Mouse (Mus musculus) large intestine, adult 2 months (tissue): ENCODE results near the gene D17H6S53E. TPM values are rescaled to one million over a fixed set of nuclear protein-coding genes. Genes with fewer than 3 reads are reported as not detected.

Experiments
- DNase-seq: peaks from one replicate; pipeline ENCODE4 v3.0.0-alpha.2; 2012; ENCODE audit warnings: low read depth, low spot score
- WGBS: fragments of 180-500 bp; shearing (Covaris S2); methylation state at CpG from one replicate; pipeline ENCODE4 v1.1.7; 2018; 5-methylcytosine and 5-hydroxymethylcytosine counted together
- polyA plus RNA-seq: library from polyadenylated mRNA; depleted of rRNA; stranded (reverse); fragments of >200 nt; gene quantifications from 2 replicates; pipeline ENCODE4 v1.2.3, GENCODE M21; 2012

Gene D17H6S53E
- polyA plus RNA-seq, 1 experiment: 11.7 TPM

DNA sequence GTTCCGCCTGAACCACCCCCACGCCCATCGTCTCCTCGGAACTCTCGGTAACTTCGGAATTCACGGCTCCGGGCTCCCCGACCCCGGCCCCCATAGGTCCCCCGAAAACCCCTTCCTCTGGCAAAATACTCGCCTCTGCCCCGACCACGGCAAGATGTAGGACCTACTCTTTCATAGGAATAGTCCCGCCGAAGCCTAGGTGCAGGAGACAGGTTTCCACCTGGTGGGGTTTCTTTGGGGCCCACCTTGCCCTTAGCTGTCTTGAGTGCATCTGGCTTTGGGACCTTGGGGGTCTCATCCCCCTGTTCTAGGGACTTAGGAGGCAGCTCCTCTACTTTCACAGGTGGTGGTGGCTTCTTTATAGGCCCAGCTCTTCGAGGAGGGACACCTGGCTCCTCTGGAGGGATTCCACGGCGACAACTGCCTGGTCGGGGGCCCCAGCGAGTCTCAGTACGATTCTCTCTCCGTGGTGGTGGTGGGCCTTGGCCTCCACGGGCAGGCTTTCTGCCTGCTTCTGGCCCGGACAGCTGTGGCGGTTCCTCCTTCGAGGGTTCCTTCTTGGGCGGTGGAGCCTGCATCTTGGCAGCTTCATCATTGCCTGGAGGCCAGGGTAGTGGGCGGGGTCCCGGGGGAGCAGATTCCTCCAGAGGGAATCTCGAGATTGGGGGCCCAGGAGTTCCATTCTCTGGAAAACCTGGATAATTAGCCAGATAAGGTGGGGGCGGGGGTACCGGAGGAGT lies 30.5 kb downstream of the D17H6S53E start:
- WGBS: 86% methylated on average over 33 of the region's 33 CpGs
- DNase-seq: no peak

DNA sequence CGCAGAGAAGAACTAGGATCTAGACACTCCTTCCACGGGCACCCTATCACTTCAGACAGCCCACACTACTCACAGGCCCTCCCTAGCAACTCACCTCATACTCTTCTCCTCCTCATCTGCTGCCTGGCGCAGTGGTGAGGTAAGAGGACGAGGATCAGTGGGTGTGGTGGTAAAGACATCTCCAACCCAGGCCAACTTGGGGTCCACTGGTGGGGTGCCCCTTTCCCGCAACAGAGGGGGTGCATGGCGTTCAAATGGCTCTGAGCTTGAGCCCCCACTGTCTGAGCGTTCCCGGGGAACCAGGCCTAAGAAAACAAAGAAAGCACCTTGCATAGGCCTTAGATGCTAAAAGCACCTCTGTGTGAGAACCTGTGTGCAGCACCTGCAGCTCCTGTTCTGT lies 31.1 kb downstream of the D17H6S53E start:
- DNase-seq: no peak

DNA sequence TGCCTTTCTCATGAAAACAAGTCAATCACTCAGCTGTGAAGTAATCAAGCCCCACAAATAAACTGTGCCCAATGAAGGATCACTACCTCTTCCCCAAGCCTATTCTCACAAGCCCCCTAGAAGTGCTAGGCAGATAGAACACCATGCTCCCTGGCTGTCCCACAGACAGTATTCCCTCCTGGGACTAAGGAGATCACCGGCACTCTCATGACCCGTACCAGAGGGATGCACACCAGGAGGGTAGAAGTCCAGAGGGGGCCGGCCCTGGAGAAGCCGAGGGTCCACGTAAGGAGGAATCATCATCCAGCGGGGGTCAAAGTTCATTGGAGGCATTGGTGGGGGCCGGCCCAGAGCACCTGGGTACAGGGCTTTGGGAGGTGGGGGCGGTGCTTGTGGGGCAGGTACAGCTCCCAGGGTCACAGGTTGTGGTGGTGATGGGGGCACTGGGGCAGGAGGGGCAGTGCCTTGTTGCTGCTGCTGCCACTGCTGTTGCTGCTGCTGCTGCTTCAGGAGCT lies 31.5 kb downstream of the D17H6S53E start:
- DNase-seq: no peak
- 92% methylated on average over 8 of the region's 8 CpGs for WGBS

More for the DNA sequence above, 31.1 kb downstream of the D17H6S53E start:
- 88% methylated on average over 8 of the region's 8 CpGs for WGBS

DNA sequence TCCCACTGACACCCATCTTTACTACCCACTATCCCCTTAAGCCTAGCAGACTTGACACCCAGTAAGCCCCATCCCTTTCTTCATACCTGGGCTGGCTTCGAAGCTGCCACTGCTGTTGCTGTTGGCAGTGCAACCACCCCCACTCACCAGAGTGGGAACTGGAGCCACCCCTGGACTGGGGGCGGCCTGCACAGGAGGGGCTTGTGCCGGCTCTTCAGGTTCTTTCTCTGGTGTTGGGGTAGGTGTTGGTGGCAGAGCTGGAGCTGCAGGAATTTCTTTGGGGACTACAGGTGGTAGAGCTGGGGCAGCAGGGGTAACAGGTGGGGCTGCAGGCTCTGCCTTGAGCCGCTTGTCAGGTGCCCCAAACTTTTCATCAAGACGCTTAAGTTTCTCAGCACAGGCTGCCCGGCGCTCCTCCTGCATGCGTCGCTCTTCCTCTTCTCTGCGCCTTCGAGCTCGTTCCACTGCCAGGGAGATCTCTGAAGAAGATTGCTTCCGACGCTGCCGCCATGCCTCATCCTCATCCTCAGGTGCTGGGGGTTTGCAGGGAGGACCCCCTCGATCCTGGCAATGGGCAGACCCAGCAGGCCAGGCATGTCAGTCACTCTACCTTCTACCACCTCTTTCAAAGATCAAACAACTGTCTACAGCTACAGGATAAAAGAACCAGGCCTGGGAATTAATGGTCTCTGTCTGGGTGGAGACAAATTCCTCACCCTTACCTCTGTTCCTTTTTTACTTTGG lies 32.8 kb downstream of the D17H6S53E start:
- WGBS: 92% methylated on average over 16 of the region's 16 CpGs
- no peak for DNase-seq

DNA sequence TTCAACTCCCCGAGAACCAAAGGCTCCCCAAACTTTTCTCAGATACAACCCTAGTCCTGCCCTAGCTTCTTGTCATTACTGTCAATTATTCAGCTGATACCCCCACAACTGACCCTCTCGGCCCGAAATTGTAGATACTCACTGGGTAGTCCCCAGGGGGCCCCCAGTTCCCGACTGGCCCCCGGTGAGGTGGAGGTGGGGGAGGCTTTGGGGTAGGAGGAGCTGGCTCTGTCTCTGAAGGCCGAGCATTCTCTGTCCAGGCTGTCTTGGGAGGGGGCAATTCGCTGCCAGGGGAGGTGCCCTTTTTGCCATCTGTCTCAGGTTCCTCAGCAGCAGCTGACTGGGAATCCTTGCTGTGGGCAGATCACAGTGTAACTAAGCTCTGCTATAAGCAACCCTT lies 33.5 kb downstream of the D17H6S53E start:
- DNase-seq: no peak
- 88% methylated on average over 7 of the region's 7 CpGs for WGBS

DNA sequence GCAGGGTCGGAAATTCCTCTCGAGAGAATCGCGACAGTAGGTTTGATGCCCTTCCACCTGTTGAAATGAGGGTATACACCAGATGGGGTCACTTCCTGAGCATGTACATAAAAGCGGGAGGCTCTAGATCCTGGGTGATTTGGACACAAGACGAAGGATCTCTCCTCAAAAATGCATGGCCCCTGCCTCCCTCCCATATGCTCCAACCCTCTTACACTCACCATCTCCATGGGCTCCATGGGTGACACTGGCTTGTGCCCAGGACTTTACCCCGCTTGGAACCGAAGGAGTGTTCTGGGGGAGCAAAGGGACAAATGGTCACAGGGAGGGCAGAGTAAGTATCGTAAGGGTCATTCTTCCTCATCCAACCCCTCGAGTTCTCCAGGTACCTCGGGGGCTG lies 35.2 kb downstream of the D17H6S53E start:
- no peak for DNase-seq
- WGBS: 75% methylated on average over 11 of the region's 11 CpGs

DNA sequence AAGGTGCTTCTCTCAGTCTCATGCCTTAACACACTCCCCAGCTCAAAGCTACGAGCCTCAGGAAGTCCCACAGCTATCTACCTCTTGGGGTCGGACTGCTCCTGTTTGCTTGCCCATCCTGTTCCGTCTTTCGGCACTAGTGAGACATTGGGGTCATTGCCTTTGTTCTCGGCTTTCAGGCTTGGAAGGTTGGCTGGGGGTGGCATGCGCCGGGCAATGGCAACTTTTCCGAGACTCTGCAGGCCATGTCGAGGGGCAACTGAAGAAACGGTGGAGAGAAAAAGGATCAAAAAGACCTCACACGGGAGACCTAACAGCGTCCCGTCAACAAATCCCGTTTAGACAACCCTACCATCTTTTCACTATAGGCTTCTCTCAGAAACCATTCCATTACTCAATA lies 35.9 kb downstream of the D17H6S53E start:
- no peak for DNase-seq
- 61% methylated on average over 14 of the region's 14 CpGs for WGBS

DNA sequence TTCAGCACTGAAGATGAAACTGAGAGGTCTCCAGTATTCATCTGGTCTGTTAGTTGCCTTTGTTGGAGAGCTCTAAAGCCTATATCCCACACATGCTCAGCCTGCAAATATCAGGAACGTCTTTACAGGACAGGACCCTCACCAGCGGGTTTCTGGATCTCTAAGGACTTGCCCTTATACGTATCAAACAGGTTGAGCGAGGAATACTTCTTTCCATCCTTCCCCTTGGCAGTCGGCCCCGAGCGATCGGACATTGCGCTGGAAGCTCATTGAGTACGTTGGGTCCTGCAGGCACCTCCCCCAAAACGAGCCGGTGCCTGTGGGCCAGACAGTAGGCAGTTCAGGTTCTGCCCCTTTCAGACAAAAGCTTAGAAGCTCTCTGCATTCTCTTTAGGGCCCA lies 36.6 kb downstream of the D17H6S53E start:
- 4% methylated on average over 12 of the region's 12 CpGs for WGBS

DNA sequence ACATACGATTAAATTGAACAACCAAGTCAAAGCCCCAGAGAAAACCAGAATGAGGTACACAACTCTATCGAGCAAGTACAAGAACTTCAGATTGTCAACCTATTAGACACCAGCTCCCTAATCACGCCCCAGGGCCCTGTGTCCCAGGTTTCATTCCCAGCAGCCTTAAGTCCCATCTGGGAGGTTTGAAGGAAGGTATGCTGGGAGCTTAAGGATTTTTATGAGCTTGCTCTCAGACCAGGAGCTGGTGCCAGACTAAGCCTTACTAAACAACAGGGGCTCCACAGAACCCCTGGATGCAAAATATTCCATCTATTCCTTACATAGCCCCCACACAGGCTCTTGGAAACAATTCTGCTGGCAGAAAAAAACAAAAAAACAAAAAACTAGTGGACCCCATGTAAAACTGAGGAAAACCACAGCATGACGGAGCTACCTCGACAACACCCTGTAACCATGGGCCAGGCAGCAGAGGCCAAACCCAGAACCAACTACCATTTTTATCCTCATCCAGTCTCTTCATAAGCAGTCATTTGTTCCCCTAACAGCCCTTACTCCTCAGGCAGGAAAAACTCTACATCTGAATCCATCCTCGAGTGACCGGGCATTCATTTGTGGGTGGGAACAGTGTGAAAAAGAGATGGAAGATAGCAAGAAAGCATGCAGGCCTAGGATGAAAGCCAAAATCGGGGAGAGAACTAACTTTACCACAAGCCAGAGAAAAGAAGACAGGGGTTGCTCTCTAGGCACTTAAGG lies 37.3 kb downstream of the D17H6S53E start:
- DNase-seq: no peak
- WGBS: 2% methylated on average over 8 of the region's 8 CpGs

More for the DNA sequence above, 36.6 kb downstream of the D17H6S53E start:
- no peak for DNase-seq

DNA sequence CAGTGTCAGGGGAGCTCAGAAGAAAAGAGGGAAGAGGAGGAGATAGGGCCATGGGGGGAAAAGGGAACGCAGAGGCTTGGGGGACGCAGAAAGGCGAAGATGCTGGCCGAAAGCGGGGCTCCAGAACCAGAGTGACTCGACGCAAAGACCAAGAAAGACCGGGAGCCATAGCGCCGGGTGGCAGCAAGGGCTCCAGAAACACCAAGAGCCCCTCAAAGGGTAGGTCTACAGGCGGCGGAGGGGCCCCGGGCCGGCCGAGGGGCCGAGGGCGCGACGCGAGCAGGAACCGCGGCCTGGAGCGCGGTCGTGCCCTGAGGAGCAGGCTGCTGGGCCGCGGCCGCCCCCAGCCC lies 38.0 kb downstream of the D17H6S53E start:
- no peak for DNase-seq
- 0% methylated on average over 28 of the region's 28 CpGs for WGBS

DNA sequence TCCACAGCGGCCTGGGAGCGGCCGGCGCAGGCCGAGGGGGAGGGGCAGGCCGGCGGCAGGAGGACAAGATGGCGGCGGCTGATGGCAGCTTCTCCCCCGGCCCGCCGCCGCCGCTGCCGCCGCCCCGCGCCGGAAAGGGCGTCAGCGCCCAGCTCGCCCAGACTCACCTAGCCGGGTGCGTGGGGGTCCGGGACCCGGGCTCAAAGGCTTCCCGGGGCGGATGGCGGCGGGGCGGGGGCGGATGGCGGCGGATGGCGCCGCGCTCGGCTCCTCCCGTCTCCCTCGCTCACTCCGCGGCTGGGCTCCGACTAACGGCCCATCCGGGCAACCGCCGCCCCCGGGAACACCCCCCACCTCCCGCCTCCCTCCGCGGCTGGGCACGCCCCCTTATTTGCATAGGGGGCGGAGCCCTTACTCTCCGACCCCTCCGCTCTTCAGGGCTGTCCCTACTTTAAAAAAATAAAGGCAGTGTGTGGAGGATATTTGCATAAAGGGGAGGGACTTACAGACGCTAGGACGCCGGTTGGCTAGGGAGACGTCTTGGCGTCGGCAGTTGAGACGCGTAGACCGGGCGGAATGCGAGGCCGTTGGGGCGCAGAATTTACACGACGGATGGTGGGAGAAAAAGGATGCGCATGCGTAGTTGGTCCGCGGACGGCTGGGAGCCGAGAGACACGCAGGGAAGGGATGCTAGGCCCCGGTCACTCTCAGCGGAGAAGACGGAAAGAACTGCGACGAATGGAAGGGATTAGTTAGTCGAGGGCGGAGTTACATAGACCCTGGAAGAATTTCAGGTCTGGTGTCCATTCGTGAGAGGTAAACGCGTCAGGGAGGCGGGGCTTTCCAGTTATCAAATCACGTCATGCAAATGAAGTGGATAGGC lies 38.6 kb downstream of the D17H6S53E start, which contains the start of gene Prrc2a:
Gene Prrc2a (minus strand): TSS at position 330 of the 883 bp plus-strand sequence.
- peak; percentile 94 for DNase-seq
- under 1% methylated on average over 76 of the region's 89 CpGs for WGBS

DNA sequence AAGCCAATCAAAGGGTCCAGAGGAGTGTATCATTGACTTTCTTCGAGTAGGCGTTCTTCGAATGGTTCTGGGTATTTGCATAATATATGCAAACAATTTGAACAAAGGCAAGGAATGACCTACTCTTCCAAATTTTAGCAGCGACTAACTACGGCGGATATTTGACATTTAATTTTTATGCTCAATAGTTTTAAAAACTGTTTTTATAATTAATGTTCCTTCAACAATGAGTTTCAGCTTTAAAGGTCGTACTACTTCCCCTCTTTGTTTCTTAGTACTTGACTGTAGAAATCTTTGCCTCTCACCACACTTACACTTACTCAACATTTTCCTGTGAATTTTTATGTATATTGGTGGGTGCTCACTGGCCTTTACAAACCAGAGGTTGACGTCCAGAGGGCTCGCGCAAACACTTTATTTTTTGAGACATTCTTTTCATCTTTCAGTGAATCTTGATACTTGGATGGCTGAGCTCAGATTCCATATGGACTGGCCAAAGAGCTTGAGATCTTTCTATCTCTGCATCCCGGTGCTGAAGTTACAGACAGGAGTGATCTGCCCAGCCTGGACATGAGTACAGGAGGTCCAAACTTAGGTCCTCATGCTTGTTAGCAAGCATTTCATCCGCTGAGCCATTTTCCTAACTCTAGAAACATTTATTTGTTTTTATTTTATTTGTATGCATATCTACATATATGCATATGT lies 39.4 kb downstream of the D17H6S53E start:
- DNase-seq: no peak
- 17% methylated on average over 12 of the region's 12 CpGs for WGBS

DNA sequence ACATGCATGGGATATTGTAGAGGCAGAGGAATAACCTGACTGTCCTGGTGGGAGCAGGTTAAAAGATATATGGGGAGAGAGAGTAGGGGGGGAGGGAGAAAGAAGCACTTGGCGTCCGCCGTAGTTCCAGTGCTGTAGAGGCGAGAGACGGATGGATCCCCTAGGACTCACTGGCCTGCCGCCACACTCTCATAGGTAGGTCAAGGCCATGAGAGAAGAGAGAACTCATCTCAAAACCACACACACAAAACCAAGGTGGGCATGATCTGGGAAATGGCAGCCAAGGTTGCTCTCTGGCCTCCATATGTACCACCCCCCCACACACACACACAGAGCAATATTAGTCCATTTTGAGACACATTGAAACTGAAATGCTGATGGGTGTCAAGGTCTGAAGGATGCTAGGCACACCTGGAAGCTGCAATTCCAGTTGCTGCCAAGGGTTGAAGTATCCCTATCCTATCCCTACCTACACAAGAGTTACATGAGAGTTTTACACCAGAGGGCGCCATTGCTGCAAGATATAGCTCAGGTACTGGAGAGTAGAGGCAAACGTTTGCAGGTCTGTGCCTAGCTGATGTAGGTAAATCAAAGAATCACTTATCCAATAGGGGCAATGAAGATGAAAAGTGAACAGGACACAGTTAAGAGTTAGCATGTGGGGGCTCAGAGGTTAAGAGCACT lies 40.3 kb downstream of the D17H6S53E start:
- DNase-seq: peak; percentile 87
- 71% methylated on average over 8 of the region's 8 CpGs for WGBS

DNA sequence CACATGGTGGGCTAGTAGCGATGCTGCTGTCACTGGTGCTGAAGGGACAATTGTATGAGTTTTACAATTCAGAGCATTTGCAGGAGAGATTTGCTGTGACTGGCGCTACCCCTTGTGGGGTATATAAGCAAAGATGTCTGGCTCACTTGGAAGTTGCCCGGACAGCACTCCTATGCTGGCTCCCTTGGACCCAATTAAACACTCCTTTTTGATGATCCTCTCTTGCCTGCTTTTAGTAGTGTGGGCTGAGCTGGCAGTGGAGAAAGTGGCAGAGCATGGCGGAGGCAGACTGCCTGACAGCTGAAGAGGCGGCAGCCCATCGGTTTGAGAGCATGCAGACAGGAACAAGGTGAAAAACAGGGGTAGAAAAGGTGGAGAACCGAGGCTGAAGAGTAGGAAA lies 41.6 kb downstream of the D17H6S53E start:
- 92% methylated on average over 7 of the region's 7 CpGs for WGBS
- no peak for DNase-seq

DNA sequence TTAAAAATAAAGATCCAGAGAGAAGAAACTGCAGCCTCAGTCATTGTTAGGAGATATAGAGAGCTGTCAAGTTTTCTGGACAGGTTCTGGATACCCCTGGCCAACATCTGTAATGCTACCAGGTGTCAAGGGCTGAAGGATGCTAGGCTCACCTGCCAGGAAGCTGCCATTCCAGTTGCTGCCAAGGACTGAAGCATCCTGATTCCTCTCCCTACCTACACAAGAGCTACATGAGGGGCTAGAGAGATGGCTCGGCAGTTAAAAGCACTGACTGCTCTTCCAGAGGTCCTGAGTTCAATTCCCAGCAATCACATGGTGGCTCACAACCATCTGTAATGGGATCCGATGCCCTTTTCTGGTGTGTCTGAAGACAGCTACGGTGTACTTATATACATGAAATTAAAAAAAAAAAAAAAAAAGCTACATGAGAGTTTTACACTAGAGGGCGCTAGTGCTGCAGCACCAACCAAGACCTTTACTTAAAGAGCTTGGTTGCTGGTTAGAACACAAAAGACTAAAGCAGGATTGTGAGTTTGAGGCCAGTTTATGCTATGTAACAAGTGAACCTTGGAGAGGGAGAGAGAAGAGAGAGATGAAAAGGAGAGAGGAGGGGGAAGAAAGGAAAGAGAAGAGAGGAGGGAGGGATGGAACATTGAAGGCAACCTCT lies 42.5 kb downstream of the D17H6S53E start:
- no peak for DNase-seq
- WGBS: 11% methylated on average over 4 of the region's 4 CpGs

DNA sequence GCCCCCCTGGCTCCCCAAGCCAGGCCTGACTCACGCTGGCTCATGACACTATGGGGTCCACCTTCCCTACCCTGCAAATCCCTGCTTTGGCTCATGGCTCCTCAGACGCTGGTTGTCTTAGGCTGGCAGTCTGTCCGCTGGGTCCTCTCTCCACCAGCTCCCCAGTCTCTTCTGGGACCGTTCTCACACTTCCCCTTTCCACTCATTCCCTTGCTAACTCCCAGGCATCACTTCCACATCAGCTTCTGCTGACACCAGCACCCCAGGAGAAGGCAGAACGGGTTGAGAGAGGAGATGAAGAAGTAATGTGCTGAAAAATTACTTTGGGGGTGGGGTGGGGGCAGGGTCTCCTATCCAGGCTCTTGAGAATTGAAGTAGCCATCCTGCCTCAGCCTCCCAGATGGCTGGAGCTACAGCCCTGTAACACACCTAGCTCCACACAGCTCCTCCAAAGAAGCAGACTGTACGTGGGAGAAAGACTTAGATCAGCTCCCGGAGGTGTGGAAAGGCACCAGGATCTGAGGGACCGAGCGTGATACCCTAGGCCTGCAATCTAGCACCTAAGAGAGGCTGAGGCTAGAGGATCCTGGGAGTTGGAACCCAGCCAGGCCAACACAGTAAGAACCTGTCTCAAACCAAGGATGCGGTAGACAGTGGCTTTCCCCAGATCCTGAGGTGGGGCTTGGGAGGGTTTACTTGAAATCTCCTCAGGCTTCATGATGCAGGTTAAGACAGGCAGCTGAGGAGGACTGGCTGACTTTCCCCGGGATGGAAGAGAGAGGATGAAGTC lies 46.5 kb downstream of the D17H6S53E start:
- DNase-seq: no peak
- WGBS: 73% methylated on average over 11 of the region's 11 CpGs

DNA sequence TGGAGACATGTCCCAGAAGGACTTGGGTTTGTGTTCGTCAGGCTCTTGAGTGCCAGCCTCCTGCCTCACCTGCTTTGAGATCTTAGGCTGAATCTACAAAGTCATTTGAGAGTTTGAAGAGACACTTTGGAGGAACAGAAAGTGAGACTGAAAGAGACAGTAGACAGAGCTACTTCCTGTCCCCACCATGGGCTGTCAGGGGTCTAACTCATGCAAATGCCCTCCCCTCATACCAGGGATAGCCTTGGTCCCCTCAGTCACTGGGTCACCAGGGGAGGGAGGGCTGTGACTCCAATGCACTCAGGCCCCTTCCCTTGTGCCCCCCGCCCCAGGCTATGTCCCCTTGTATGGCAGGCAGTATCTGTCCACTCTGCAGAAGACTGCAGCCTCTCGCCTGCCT lies 47.2 kb downstream of the D17H6S53E start:
- 77% methylated on average over 3 of the region's 3 CpGs for WGBS
- no peak for DNase-seq
